Mouse (Mus musculus): Measurements from ENCODE around the gene Phgr1. TPM values are rescaled to one million over a fixed set of nuclear protein-coding genes. Genes with fewer than 3 reads are reported as not detected.
A peak's percentile ranks its signal among the peaks of the same experiment; 100 is the strongest.

Phgr1 gene
- total RNA-seq, 2 experiments from 2014 or later, result not detected

GRCm38 (mm10) chr2:118751896-118752791 is 20.4 kb upstream of the Phgr1 start:
- DNase-seq, result no peak

GRCm38 (mm10) chr2:118752792-118753108 is 19.8 kb upstream of the Phgr1 start:
- no peak for DNase-seq

- DNase-seq, result no peak
These were observed 18.4 kb upstream of the Phgr1 start for GRCm38 (mm10) chr2:118754143-118754542.

DNA sequence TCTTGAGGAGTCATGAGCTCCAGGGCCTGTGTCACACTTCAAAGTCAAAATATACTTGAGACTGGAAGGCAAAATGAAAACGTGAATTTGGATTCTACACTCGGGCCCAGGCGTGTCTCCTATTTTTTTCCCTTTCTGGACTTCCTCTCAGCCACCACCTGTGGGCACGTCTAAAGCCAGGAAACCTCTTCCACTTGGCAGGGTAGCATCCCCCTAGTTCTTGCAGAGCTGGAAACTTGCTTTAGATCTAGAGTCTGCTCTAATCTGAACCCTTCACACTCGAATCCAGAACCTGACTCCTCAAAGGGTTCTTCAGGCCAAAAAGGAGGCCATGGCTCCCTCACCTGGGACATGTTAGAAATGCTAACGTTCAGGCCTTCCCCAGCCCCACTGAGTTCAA is 17.2 kb upstream of the Phgr1 start:
- no peak for DNase-seq

DNA sequence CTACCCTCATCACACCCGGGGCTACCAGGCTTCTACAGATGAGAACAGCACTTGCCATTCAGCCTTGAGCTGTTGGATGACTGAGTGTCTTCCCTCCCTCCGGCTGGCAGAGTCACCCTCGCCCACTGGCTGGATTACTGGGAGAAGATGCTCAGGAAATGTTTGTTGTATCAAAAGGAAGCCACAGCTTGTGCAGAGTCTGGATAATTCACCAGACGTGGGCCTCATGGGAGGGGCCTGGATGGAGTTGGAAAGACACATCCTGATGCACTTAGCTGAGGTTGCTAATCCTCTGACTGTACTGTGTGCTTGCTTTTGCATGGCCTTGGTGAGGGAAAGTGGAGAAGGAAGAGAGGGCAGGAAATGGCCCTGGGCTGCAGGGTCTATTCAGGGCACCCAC is 16.5 kb upstream of the Phgr1 start:
- no peak for DNase-seq

GRCm38 (mm10) chr2:118759828-118760227 is 12.7 kb upstream of the Phgr1 start:
- no peak for DNase-seq

GRCm38 (mm10) chr2:118760311-118761025 is 12.1 kb upstream of the Phgr1 start:
- no peak for DNase-seq

DNA sequence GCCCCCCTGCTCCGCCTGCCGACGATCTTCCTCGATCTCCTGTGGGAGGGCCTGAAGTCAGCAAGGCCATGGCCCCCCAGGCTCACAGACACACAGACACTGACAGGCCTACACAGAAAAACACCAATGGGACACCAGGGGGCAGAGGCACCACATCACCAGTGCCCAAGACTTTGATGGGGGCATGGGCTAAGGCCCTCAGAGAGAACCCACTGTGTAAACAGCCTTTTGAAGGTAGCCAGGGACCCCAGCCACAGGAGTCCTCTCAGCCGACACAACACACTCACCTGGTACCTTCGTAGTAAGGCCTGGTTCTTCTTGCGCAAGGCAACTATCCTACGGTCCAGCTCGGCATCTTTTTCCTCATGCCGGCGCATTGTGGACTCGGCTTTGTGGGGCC is 11.2 kb upstream of the Phgr1 start:
- no peak for DNase-seq

DNA sequence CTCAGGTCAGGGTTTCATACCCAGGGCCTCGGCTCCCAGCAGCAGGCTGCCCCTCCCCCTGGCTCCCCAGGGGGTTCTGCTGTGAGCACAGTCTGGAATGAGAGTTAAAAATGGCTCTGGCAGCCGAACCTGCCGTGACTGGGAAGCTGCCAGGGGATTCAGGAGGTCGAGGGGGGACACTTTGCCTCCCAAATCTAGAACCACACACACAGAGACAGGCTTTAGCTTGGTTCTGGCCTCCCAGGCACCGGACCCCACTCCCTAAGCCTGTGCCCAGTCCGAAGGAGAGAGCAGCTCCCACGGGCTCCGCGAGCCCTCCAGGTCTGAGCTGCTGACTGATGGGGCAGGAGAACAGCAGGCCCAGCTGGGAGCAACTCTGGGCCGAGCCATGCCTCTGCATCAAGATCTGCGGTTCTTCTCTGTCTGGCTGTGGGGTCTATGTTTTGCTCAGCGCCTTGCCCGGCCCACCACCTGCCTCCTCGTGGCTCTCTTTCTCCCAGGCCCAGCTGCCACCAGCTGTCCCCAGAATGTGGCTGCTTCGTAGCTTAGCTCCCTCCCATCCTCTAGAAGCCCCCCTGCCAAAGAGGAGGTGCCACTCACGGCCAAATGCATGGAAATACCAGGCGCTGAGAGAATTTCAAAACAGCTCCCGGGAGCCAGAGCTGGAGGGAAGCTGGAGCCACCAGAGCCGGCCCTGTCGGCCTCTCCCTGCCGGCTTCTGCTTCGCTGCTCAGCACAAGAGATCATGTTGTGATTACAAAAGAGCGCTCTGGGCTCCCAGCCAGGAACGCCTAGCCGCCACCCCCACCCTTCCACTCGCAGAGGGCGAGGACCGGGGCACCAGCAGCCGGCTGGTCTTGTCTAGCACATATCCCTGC is 10.4 kb upstream of the Phgr1 start, which contains the start of gene Ccdc9b:
Gene Ccdc9b, minus strand, starts transcription at position 756 of the 878 bp plus-strand sequence.
- peak; percentile 97 for DNase-seq

DNA sequence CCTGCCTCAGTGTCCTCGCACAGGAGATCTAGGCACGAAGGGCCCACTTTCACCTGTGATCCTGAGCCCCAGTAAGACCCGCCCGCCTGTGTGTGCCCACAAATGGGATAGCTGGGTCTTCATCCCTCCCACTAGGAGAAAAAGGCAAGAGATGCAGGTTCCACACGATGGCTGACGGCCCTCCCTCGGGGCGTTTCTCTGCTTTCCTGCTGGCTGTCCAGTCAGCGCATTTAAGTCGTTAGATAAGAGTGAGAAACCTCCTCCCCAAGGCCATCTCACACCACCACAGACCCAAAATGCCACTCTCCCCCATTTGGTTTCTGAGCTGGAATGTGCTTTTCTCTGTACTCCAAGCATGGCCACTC is 9.8 kb upstream of the Phgr1 start:
- DNase-seq, result no peak

DNA sequence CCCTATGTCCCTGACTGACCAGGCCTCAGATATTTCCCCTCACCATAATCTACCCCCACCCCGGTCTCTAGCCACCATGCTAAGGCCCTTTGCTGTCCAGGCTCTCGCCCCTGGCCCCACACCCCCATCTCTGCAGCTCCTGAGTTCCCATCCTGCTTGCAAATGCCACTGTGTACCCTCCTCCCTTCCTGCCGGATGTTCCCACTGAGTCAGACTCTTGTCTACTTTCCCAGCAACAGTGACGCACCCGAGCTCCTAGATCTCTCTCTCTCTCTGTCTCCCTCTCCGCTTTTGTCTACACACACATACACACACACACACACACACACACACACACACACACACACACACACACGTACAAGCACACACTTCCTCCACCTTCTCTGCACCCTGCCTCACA is 9.1 kb upstream of the Phgr1 start:
- DNase-seq, result no peak

GRCm38 (mm10) chr2:118764094-118764831 is 8.3 kb upstream of the Phgr1 start:
- peak; percentile 55 for DNase-seq

GRCm38 (mm10) chr2:118764875-118765274 is 7.7 kb upstream of the Phgr1 start:
- no peak for DNase-seq

DNA sequence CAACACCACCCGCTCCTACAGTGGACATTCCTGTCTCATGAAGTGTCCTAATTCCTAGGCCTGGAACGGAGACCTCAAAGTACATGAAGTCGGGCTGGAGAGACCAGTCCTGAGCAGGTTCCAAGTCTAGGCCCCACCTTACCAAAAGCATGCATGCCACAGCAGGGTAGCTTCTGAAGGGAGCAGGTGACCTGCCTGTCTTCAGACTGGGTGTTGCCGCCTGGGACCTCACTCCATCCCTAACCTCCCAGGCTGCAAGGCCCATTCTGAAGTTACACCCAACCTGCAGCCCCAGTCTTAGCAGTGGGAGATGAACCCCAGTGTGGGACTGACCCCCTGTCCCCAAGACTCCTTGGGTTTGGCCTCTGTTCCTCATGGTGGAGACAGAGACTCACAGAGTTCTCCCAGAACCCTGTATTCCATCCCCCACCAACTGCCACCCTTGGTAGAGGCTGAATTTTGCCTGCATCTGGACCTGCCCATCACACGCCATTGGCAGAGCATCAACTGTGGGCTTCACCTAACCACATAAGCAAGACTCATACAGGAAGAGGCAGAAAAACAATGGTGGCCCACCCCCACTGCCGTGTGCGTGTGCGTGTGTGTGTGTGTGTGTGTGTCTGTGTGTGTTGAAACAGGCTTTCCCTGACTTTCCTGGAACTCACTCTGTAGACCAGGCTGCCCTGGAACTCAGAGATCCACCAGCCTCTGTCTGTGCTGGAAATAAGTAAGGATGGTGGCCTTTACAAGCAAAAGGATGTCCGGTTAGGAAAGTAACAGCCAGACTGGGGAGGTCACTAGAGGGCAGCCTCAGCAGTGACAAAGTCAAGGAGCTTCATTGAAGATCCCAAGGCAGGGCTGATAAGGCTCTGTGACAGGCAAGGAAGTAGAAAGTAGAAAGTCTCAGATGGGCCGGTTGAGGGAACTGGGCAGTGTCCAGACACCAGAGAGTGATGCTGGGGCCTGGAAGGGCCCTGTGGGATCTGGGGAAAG is 6.2 kb upstream of the Phgr1 start:
- no peak for DNase-seq

GRCm38 (mm10) chr2:118774536-118774935 is 2.0 kb downstream of the Phgr1 start:
- no peak for DNase-seq

- no peak for DNase-seq
These were observed 2.8 kb downstream of the Phgr1 start for GRCm38 (mm10) chr2:118775396-118775795.

- DNase-seq, result no peak
These were observed 3.3 kb downstream of the Phgr1 start for GRCm38 (mm10) chr2:118775846-118776245.

DNA sequence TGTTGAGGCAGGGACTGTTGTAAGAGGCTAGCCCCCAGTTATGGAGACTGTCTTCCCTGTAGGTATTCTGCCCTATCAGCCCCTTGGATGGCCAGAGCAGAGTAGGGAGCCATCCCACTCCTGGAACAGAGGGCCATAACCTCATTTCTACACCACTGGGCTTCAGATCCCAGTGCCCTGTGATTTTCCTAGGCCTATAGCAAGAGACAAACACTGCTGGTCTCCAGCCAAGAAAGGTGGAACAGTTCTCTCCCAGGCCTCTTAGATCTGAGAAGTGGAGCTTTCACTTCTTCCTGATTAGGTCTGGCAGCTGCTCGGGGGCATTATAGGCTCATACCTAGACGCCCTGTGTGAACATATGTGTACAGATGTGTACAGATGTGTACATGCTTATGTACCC is 3.7 kb downstream of the Phgr1 start:
- no peak for DNase-seq

GRCm38 (mm10) chr2:118778418-118778817 is 5.8 kb downstream of the Phgr1 start:
- DNase-seq, result no peak

GRCm38 (mm10) chr2:118779065-118779464 is 6.5 kb downstream of the Phgr1 start:
- DNase-seq, result no peak
